Mouse (Mus musculus) heart, embryonic 14.5 days (tissue): ENCODE measurements around the gene Gm4981. TPM values are rescaled to one million over a fixed set of nuclear protein-coding genes. Genes with fewer than 3 reads are reported as not detected.
"Not testable (repeated sequence)": the region's sequence is repeated elsewhere in the genome, so short reads cannot be mapped to it uniquely, and the experiment has no call there.

Source experiments
- ATAC-seq: fragments of 200-750 bp; cut with Nextera tagmentation; 2 replicates; pipeline ENCODE4 v1.8.0; 2017; ENCODE audit warnings: low read depth, moderate TSS enrichment; ENCODE audit not compliant: insufficient number of reproducible peaks, insufficient read depth, low FRiP score
- H3K27ac ChIP-seq, 2 experiments: fragments of 200-500 bp in 1 of 2; fragments of 300-500 bp in 1 of 2; sonication (generic) in 1 of 2; replicated peaks in 1 of 2; 2 replicates each; pipeline ENCODE4 v1.5.1; 2012 to 2014; ENCODE audit warnings: low read depth in 2 of 2, low read length in 2 of 2, control low read depth in 1 of 2, mild to moderate bottlenecking in 1 of 2, mixed read lengths in 1 of 2; ENCODE audit not compliant: control insufficient read depth in 1 of 2, insufficient read depth in 1 of 2
- H3K27me3 ChIP-seq: fragments of 300-500 bp; sonication (generic); 2 replicates; pipeline ENCODE4 v1.6.1; 2014; ENCODE audit warnings: mild to moderate bottlenecking, low read length, control low read depth; ENCODE audit not compliant: control insufficient read depth, insufficient read depth
- H3K36me3 ChIP-seq: fragments of 300-500 bp; sonication (generic); 2 replicates; pipeline ENCODE4 v1.6.1; 2014; ENCODE audit warnings: mild to moderate bottlenecking, control low read depth, low read length, mixed read lengths; ENCODE audit not compliant: control insufficient read depth, insufficient read depth
- H3K4me1 ChIP-seq, 2 experiments: fragments of 200-500 bp in 1 of 2; fragments of 300-500 bp in 1 of 2; sonication (generic) in 1 of 2; 2 replicates each; pipeline ENCODE4 v1.6.1; 2012 to 2014; ENCODE audit warnings: low read length in 2 of 2, control low read depth in 1 of 2, mixed read lengths in 1 of 2; ENCODE audit not compliant: control insufficient read depth in 2 of 2, insufficient read depth in 2 of 2
- H3K4me2 ChIP-seq: fragments of 300-500 bp; sonication (generic); 2 replicates; pipeline ENCODE4 v1.6.1; 2014; ENCODE audit warnings: mild to moderate bottlenecking, low read length
- H3K4me3 ChIP-seq, 2 experiments: fragments of 200-500 bp in 1 of 2; fragments of 300-500 bp in 1 of 2; sonication (generic) in 1 of 2; 2 replicates each; pipeline ENCODE4 v1.5.1; 2012 to 2014; ENCODE audit warnings: low read length in 2 of 2, mild to moderate bottlenecking in 2 of 2, control low read depth in 1 of 2, low read depth in 1 of 2, moderate library complexity in 1 of 2; ENCODE audit not compliant: control insufficient read depth in 1 of 2, insufficient read depth in 1 of 2
- H3K9ac ChIP-seq: fragments of 300-500 bp; sonication (generic); 2 replicates; pipeline ENCODE4 v1.6.1; 2014; ENCODE audit warnings: mild to moderate bottlenecking, low read length
- H3K9me3 ChIP-seq: fragments of 300-500 bp; sonication (generic); 2 replicates; pipeline ENCODE4 v1.6.1; 2016; ENCODE audit warnings: low read length, control low read depth; ENCODE audit not compliant: control insufficient read depth
- WGBS: fragments of 180-500 bp; shearing (Covaris S2); extraction: QIAGEN DNeasy Blood & Tissue Kit; methylation state at CpG from one replicate; pipeline ENCODE4 v1.1.7; 2014; 5-methylcytosine and 5-hydroxymethylcytosine counted together
- polyA plus RNA-seq: library from polyadenylated mRNA; unstranded; fragments of >200 nt; fragmentation: Nextera tagmentation; extraction: Ambion mirVana; gene quantifications from 2 replicates; pipeline ENCODE4 v1.2.1, GENCODE M21; 2014

The Gm4981 gene
- polyA plus RNA-seq, 1 experiment from 2014 or later, result not detected

DNA sequence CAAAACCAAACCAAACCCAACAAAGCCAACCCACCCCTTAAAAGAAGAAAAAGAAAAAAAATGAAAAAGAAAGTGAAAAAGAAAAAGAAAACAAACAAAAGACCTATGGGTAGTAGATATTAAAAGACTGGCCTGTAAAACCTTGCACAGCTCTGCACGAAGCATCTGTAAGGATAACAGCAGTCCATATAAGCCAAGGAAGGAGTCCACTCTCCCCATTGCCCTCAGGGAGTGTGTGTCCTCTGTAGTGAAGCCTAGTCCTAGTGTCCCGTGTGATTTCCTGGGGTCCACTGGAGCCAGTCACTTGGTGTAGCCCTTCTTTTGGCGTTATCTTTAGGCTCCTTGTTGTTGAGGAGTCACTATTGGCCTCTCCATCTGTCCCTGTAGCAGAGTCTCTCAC is 6.5 kb downstream of the Gm4981 start:
- ATAC-seq, H3K4me3 ChIP-seq, H3K4me1 ChIP-seq, H3K4me2 ChIP-seq, H3K27me3 ChIP-seq, H3K27ac ChIP-seq, H3K36me3 ChIP-seq, H3K9ac ChIP-seq: not testable (repeated sequence)
- H3K9me3 ChIP-seq, result peaks cover 14% of the 10 kb centered on the region
- 38% methylated on average over 3 of the region's 3 CpGs for WGBS

DNA sequence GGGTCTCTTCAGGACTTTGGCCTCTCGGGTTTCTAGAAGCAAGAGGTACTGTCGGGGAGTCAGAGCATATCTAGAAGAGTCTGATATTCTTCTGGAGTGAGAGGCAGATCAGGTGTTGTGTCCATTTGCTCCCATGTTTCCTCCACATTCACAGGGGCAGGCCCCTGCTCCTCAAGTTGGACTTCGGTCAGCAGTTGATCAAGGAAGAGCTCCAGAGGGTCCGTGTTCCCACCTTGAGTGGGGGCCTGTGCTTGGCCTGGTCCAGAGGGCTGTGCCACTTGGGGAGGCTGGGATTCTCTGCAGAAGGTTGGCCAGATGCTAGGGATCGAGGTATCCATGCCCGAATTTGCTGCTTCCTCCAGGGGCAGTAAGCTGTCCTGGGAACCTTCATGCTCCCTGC is 8.7 kb downstream of the Gm4981 start:
- not testable (repeated sequence) for H3K36me3 ChIP-seq, H3K9ac ChIP-seq, H3K4me2 ChIP-seq, H3K27ac ChIP-seq, ATAC-seq, H3K4me1 ChIP-seq, H3K4me3 ChIP-seq, H3K27me3 ChIP-seq
- WGBS, result 81% methylated on average over 2 of the region's 6 CpGs
- peaks cover 14% of the 10 kb centered on the region for H3K9me3 ChIP-seq

DNA sequence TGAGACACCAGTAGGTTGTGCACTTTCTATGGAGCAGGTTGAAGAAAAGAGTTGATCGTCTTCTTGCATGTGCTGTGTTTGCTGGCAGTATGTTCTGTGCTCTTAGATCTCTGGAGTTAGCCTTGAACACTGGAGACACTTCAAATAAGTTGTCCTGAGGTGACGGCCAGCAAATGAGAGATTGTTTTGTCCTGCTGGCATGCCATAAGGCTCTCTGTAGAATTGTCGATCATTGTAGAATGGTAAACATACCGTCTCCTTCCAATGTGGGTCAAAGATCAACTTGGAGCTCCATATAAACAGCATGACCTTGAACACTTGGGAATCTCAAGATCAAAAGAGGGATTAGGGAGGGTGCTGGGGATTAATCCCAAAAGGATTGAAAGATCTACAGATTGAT is 10.1 kb downstream of the Gm4981 start:
- WGBS, result 83% methylated on average over 4 of the region's 4 CpGs

DNA sequence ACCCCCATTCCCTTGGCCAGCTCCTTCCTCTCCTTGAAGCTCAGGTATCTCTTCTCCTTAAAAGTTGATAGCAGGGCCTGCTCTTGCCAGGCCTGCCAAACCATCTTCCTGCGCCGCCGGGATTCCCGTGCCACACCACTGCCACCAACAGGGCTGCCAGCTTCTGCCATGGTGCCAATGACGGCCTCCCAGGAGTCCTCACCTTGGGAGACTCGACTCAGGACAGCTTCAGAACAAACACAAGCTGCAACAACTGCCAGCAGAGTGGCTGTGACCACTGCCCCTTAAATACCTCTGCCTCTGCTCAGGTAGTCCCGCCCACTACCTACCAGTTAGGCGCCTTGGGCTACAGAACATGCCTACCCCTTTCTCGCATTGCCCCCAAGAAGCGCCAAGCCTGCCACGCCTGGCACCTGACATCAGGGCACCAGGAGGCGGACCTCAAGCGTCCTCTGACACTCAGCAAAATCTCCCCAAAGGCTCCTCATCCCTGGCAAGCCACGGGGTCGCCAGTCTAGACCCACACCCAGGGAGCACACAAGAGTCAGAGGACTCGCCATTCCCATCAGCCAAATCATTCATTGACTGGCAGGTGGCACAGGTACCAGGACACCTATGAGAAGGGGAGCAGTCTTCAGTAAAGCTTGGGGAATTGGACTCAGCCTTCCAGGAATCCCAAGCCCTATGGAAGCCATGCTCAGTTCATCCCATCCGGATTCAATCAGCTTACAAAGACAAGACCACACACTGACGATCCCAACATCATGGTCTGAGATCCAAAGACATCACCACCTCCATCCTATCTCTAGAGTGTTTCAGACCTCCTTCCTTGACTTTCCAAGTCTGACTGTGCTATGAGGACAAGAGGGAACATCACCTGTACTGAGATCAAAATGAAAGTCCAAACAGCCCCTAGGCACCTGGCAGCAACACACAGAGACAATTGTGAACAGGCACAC is 11.4 kb downstream of the Gm4981 start, which contains the start of gene AW822073:
TSS of gene AW822073 (minus strand) at position 104 of the 959 bp plus-strand sequence.
- not testable (repeated sequence) for H3K4me1 ChIP-seq

More for the DNA sequence above, 10.1 kb downstream of the Gm4981 start:
- H3K9ac ChIP-seq, H3K4me1 ChIP-seq, H3K27ac ChIP-seq, H3K36me3 ChIP-seq, H3K4me2 ChIP-seq, H3K27me3 ChIP-seq, H3K4me3 ChIP-seq, H3K9me3 ChIP-seq, ATAC-seq: not testable (repeated sequence)

DNA sequence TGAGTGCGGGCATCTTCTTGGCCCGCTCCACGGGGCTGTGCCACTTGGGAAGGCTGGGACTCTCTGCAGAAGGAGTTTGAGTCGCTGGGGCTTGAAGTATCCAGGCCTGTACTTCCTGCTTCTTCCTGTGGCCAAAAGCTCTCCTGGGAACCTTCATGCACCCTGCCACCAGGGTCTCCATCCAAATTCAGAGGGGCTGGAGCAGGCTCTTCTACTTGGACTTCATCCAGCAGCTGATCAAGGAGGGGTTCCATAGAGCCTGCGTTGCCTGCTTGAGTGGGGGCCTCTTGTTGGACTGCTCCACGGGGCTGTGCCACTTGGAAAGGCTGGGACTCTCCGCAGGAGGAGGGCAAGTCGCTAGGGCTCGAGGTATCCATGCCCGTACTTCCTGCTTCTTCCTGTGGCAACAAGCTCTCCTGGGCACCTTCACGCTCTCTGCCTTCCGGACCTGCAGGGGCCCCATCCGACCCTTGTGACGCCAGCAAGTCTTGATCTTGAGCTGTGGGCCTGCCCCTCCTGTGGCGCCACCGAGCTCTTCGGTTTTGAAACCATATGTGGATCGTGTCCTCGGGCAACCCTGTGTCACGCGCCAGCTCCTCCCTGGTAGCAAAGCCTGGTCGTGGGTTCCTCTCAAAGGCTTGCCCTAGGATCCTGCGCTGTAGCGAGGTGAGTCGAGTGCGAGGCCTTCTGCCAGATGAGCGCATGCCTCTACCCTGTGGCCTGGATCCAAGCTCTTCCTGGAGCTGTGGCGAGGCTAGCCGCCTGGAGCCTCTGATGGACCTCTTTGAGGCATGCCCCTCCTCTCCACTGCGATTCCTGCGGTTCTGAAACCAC is 12.3 kb downstream of the Gm4981 start:
- H3K4me1 ChIP-seq, H3K9ac ChIP-seq, H3K36me3 ChIP-seq, H3K4me3 ChIP-seq, H3K4me2 ChIP-seq, H3K27me3 ChIP-seq, H3K27ac ChIP-seq, ATAC-seq, H3K9me3 ChIP-seq: not testable (repeated sequence)
- 78% methylated on average over 31 of the region's 31 CpGs for WGBS

More for the DNA sequence above, 11.4 kb downstream of the Gm4981 start, which contains the start of gene AW822073:
- ATAC-seq, H3K27me3 ChIP-seq, H3K36me3 ChIP-seq, H3K4me3 ChIP-seq, H3K9ac ChIP-seq, H3K4me2 ChIP-seq, H3K27ac ChIP-seq, H3K9me3 ChIP-seq: not testable (repeated sequence)
- WGBS, result 74% methylated on average over 16 of the region's 18 CpGs

DNA sequence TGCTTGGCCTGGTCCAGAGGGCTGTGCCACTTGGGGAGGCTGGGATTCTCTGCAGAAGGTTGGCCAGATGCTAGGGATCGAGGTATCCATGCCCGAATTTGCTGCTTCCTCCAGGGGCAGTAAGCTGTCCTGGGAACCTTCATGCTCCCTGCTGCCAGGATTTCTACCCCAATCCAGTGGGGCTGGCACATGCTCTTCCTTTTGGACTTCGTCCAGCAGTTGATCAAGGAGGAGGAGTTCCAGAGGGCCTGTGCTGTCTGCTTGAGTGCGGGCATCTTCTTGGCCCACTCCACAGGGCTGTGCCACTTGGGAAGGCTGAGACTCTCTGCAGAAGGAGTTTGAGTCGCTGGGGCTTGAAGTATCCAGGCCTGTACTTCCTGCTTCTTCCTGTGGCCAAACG is 13.3 kb downstream of the Gm4981 start:
- not testable (repeated sequence) for ATAC-seq, H3K27me3 ChIP-seq, H3K27ac ChIP-seq, H3K4me1 ChIP-seq, H3K9ac ChIP-seq, H3K4me2 ChIP-seq, H3K9me3 ChIP-seq, H3K36me3 ChIP-seq, H3K4me3 ChIP-seq
- WGBS, result 89% methylated on average over 3 of the region's 6 CpGs

DNA sequence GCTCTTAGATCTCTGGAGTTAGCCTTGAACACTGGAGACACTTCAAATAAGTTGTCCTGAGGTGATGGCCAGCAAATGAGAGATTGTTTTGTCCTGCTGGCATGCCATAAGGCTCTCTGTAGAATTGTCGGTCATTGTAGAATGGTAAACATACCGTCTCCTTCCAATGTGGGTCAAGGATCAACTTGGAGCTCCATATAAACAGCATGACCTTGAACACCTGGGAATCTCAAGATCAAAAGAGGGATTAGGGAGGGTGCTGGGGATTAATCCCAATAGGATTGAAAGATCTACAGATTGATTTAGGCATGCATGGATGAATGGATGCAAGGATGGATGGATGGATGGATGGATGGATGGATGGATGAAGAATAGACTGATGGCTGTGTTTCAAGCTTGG is 14.9 kb downstream of the Gm4981 start:
- H3K9me3 ChIP-seq, H3K27me3 ChIP-seq, H3K9ac ChIP-seq, H3K4me2 ChIP-seq, H3K4me1 ChIP-seq, ATAC-seq, H3K4me3 ChIP-seq, H3K27ac ChIP-seq, H3K36me3 ChIP-seq: not testable (repeated sequence)
- WGBS, result 98% methylated on average over 2 of the region's 2 CpGs
